Mouse (Mus musculus) right cerebral cortex, postnatal 4 days (tissue): ENCODE data around the gene A2ml1.
A peak's percentile ranks its signal among the peaks of the same experiment; 100 is the strongest.

ENCODE experiments used
- DNase-seq: peaks from one replicate; pipeline ENCODE4 v3.0.0-alpha.2; 2022

The A2ml1 gene

GRCm38 (mm10) chr6:128549463-128550452 lies 31.6 kb downstream of the A2ml1 start:
- DNase-seq: no peak

- no peak for DNase-seq
Observed at GRCm38 (mm10) chr6:128548532-128548931, 32.9 kb downstream of the A2ml1 start.

- no peak for DNase-seq
Observed at GRCm38 (mm10) chr6:128545402-128545801, 36.0 kb downstream of the A2ml1 start.

- peak; percentile 8 for DNase-seq
Observed at GRCm38 (mm10) chr6:128543226-128543625, 38.2 kb downstream of the A2ml1 start.

- DNase-seq: no peak
Observed at GRCm38 (mm10) chr6:128535250-128535649, 46.2 kb downstream of the A2ml1 start.

- DNase-seq: no peak
Observed at GRCm38 (mm10) chr6:128533296-128533695, 48.1 kb downstream of the A2ml1 start.

GRCm38 (mm10) chr6:128532701-128533100 lies 48.7 kb downstream of the A2ml1 start:
- DNase-seq: no peak

GRCm38 (mm10) chr6:128528491-128528890 lies 52.9 kb downstream of the A2ml1 start:
- DNase-seq: no peak

GRCm38 (mm10) chr6:128527110-128527509 lies 54.3 kb downstream of the A2ml1 start:
- no peak for DNase-seq

GRCm38 (mm10) chr6:128526601-128527000 lies 54.8 kb downstream of the A2ml1 start, which contains the start of gene Pzp:
Pzp (minus strand) TSS chr6:128526720.
- DNase-seq: no peak

GRCm38 (mm10) chr6:128525801-128526200 lies 55.6 kb downstream of the A2ml1 start:
- no peak for DNase-seq

- DNase-seq: no peak
Observed at GRCm38 (mm10) chr6:128523360-128523759, 58.0 kb downstream of the A2ml1 start.

GRCm38 (mm10) chr6:128519159-128519558 lies 62.2 kb downstream of the A2ml1 start:
- no peak for DNase-seq

GRCm38 (mm10) chr6:128505676-128506236 lies 75.7 kb downstream of the A2ml1 start:
- peak; percentile 55 for DNase-seq

GRCm38 (mm10) chr6:128504743-128505142 lies 76.7 kb downstream of the A2ml1 start:
- no peak for DNase-seq

GRCm38 (mm10) chr6:128495346-128495745 lies 86.1 kb downstream of the A2ml1 start:
- DNase-seq: no peak

- DNase-seq: no peak
Observed at GRCm38 (mm10) chr6:128494646-128495331, 86.6 kb downstream of the A2ml1 start.

- DNase-seq: no peak
Observed at GRCm38 (mm10) chr6:128491916-128492315, 89.5 kb downstream of the A2ml1 start.

- DNase-seq: no peak
Observed at GRCm38 (mm10) chr6:128490141-128490540, 91.3 kb downstream of the A2ml1 start.
